Mouse (Mus musculus) heart, adult 9 months (tissue): ENCODE results near the gene 4921507P07Rik.
"Not testable (repeated sequence)": the region's sequence is repeated elsewhere in the genome, so short reads cannot be mapped to it uniquely, and the experiment has no call there.

ENCODE experiments used
- DNase-seq, 2 experiments: peaks; one replicate each; pipeline ENCODE4 v3.0.0; 2022; ENCODE audit warnings: low spot score in 2 of 2

Gene 4921507P07Rik

GRCm38 (mm10) chr6:50558877-50559276 is 37.6 kb downstream of the 4921507P07Rik start:
- DNase-seq = no peak

GRCm38 (mm10) chr6:50557566-50557965 is 38.9 kb downstream of the 4921507P07Rik start:
- no peak for DNase-seq

- DNase-seq = not testable (repeated sequence)
Measured at GRCm38 (mm10) chr6:50554223-50554622, 42.2 kb downstream of the 4921507P07Rik start.

GRCm38 (mm10) chr6:50552881-50553518 is 43.4 kb downstream of the 4921507P07Rik start:
- DNase-seq = no peak

GRCm38 (mm10) chr6:50549791-50550190 is 46.6 kb downstream of the 4921507P07Rik start:
- no peak for DNase-seq

GRCm38 (mm10) chr6:50549051-50549450 is 47.4 kb downstream of the 4921507P07Rik start:
- DNase-seq = no peak

GRCm38 (mm10) chr6:50545412-50546043 is 50.9 kb downstream of the 4921507P07Rik start:
- peak; percentile 14 to 19 for DNase-seq

- no peak for DNase-seq
Measured at GRCm38 (mm10) chr6:50542535-50542934, 53.9 kb downstream of the 4921507P07Rik start.

- no peak for DNase-seq
Measured at GRCm38 (mm10) chr6:50539641-50540040, 56.8 kb downstream of the 4921507P07Rik start.

- DNase-seq = peak; percentile 47 to 55
Measured at GRCm38 (mm10) chr6:50536461-50536892, 60.0 kb downstream of the 4921507P07Rik start.

- no peak for DNase-seq
Measured at GRCm38 (mm10) chr6:50535346-50535745, 61.1 kb downstream of the 4921507P07Rik start.

- DNase-seq = no peak
Measured at GRCm38 (mm10) chr6:50531920-50532319, 64.5 kb downstream of the 4921507P07Rik start.

GRCm38 (mm10) chr6:50531003-50531402 is 65.4 kb downstream of the 4921507P07Rik start:
- DNase-seq = no peak

- DNase-seq = no peak
Measured at GRCm38 (mm10) chr6:50529194-50529593, 67.2 kb downstream of the 4921507P07Rik start.

- DNase-seq = no peak
Measured at GRCm38 (mm10) chr6:50527416-50527815, 69.0 kb downstream of the 4921507P07Rik start.

GRCm38 (mm10) chr6:50526597-50527024 is 69.8 kb downstream of the 4921507P07Rik start:
- DNase-seq = peak in 1 of 2 experiments; percentile 48

- DNase-seq = no peak
Measured at GRCm38 (mm10) chr6:50525846-50526245, 70.6 kb downstream of the 4921507P07Rik start.

- no peak for DNase-seq
Measured at GRCm38 (mm10) chr6:50524261-50524896, 72.1 kb downstream of the 4921507P07Rik start.
